Mouse (Mus musculus) thymus, adult 18-20 months (tissue): ENCODE measurements around the gene Gzma.

Source experiments
- DNase-seq, 2 experiments: peaks; one replicate each; pipeline ENCODE4 v3.0.0; 2022; ENCODE audit warnings: mixed read lengths in 2 of 2

Gzma gene

GRCm38 (mm10) chr13:113045458-113046110 is 55.2 kb downstream of the Gzma start:
- no peak for DNase-seq

- DNase-seq: no peak
Observed at GRCm38 (mm10) chr13:113044876-113045275, 55.9 kb downstream of the Gzma start.
